Mouse (Mus musculus): Measurements from ENCODE around the gene Grik4. TPM values are rescaled to one million over a fixed set of nuclear protein-coding genes. Genes with fewer than 3 reads are reported as not detected.

Grik4 gene
- polyA plus RNA-seq, 1 experiment from 2014 or later, result 5.8 TPM

GRCm38 (mm10) chr9:42550116-42550515 is 394.2 kb downstream of the Grik4 start:
- H3K4me1 ChIP-seq (replicated peaks; ENCODE audit: control insufficient read depth, insufficient read depth, low read length), result peaks cover 1% of the 10 kb centered on the region; the same call in 1 of the 2 replicates
- no peak overlapping the region for H3K27ac ChIP-seq
- no peaks in the 10 kb centered on the region for H3K27me3 ChIP-seq (ENCODE audit: control insufficient read depth, insufficient read depth, low read length)
- peak; percentile 62 for ATAC-seq (ENCODE audit: low FRiP score)
- WGBS, result 12% methylated on average over 13 of the region's 13 CpGs
- DNase-seq (ENCODE audit: low spot score), result peak; percentile 88
- H3K9me3 ChIP-seq (ENCODE audit: control insufficient read depth, low read length), result no peaks in the 10 kb centered on the region
- H3K4me2 ChIP-seq (replicated peaks), result no peak overlapping the region
- no peak overlapping the region for H3K9ac ChIP-seq
- no peak overlapping the region for H3K4me3 ChIP-seq (replicated peaks; ENCODE audit: low read length)
- H3K36me3 ChIP-seq (replicated peaks; ENCODE audit: control insufficient read depth, insufficient read depth), result no peaks in the 10 kb centered on the region

GRCm38 (mm10) chr9:42548981-42549380 is 395.3 kb downstream of the Grik4 start:
- no peak overlapping the region for H3K27ac ChIP-seq
- H3K4me2 ChIP-seq (replicated peaks), result no peak overlapping the region
- H3K9ac ChIP-seq, result no peak overlapping the region
- no peak for ATAC-seq (ENCODE audit: low FRiP score)
- no peaks in the 10 kb centered on the region for H3K36me3 ChIP-seq (replicated peaks; ENCODE audit: control insufficient read depth, insufficient read depth)
- H3K27me3 ChIP-seq (ENCODE audit: control insufficient read depth, insufficient read depth, low read length), result no peaks in the 10 kb centered on the region
- DNase-seq (ENCODE audit: low spot score), result no peak
- no peak overlapping the region for H3K4me3 ChIP-seq (replicated peaks; ENCODE audit: low read length)
- no peaks in the 10 kb centered on the region for H3K9me3 ChIP-seq (ENCODE audit: control insufficient read depth, low read length)
- WGBS, result 57% methylated on average over 7 of the region's 7 CpGs
- peaks cover 8% of the 10 kb centered on the region; the same call in 1 of the 2 replicates for H3K4me1 ChIP-seq (replicated peaks; ENCODE audit: control insufficient read depth, insufficient read depth, low read length)

- ATAC-seq (ENCODE audit: low FRiP score) (no peak), DNase-seq (ENCODE audit: low spot score) (no peak)
- H3K27me3 ChIP-seq (ENCODE audit: control insufficient read depth, insufficient read depth, low read length), result no peaks in the 10 kb centered on the region
- H3K4me3 ChIP-seq (replicated peaks; ENCODE audit: low read length), result no peak overlapping the region
- no peak overlapping the region for H3K9ac ChIP-seq
- no peak overlapping the region for H3K4me2 ChIP-seq (replicated peaks)
- no peaks in the 10 kb centered on the region for H3K9me3 ChIP-seq (ENCODE audit: control insufficient read depth, low read length)
- H3K27ac ChIP-seq, result 0 out of 2 replicates have a peak overlapping the region, but pooled peaks have one; percentile 38
- no peaks in the 10 kb centered on the region for H3K36me3 ChIP-seq (replicated peaks; ENCODE audit: control insufficient read depth, insufficient read depth)
- H3K4me1 ChIP-seq (replicated peaks; ENCODE audit: control insufficient read depth, insufficient read depth, low read length), result peaks cover 8% of the 10 kb centered on the region; the same call in 1 of the 2 replicates
- WGBS, result 40% methylated on average over 10 of the region's 10 CpGs
These were observed 399.8 kb downstream of the Grik4 start for GRCm38 (mm10) chr9:42544521-42544920.

DNA sequence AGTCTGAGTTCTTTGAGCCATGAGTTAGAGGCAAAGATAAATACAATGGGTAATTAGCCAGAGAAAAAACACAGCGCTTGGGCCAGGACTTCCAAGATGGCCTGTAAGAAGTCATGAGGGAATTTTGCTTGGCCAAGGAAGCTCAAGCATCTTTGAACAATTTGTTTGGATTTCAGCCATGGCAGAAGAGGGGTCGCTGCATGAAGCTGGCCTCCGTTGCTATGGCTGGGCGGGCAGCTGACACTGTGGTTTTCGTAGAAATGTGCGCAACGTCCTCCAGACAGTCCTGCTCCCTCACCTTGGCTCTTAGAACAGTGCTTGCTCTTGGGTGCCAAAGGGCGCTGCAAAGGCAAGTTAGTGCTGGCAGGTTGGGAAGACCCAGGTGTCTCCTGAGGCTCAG is 410.8 kb downstream of the Grik4 start:
- H3K4me2 ChIP-seq (replicated peaks), result no peak overlapping the region
- H3K9me3 ChIP-seq (ENCODE audit: control insufficient read depth, low read length), result no peaks in the 10 kb centered on the region
- no peaks in the 10 kb centered on the region for H3K36me3 ChIP-seq (replicated peaks; ENCODE audit: control insufficient read depth, insufficient read depth)
- H3K27ac ChIP-seq, result peak overlapping the region; percentile 32; the same call in 1 of the 2 replicates
- H3K27me3 ChIP-seq (ENCODE audit: control insufficient read depth, insufficient read depth, low read length), result no peaks in the 10 kb centered on the region
- H3K9ac ChIP-seq, result no peak overlapping the region
- no peak for ATAC-seq (ENCODE audit: low FRiP score)
- peaks cover 28% of the 10 kb centered on the region for H3K4me1 ChIP-seq (replicated peaks; ENCODE audit: control insufficient read depth, insufficient read depth, low read length)
- 79% methylated on average over 8 of the region's 8 CpGs for WGBS
- no peak for DNase-seq (ENCODE audit: low spot score)
- H3K4me3 ChIP-seq (replicated peaks; ENCODE audit: low read length), result no peak overlapping the region

DNA sequence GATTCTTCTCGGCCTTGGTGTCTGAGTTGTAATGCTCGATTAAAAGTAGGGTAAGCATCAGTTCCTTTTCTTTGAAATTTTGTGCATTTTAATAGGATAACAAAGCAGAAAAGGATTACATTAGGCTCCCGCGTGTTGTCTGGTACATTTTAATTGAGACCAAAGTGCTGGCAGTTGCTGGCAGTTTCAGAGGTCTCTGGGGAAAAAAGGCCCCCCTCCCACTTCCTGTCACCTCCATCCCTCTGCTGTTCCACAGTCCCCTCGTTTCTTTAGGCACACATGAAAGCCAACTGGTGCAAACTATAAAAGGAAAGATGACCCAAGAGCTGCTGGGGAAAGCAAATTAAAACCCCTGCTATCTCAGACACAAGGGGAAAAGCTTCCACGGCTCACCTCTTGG is 411.3 kb downstream of the Grik4 start:
- Histone ChIP-seq H3K27me3 (ENCODE audit: control insufficient read depth, insufficient read depth, low read length) (no peaks in the 10 kb centered on the region), H3K36me3 (replicated peaks; ENCODE audit: control insufficient read depth, insufficient read depth) (no peaks in the 10 kb centered on the region), H3K9me3 (ENCODE audit: control insufficient read depth, low read length) (no peaks in the 10 kb centered on the region), H3K9ac (no peak overlapping the region), H3K4me1 (replicated peaks; ENCODE audit: control insufficient read depth, insufficient read depth, low read length) (peaks cover 28% of the 10 kb centered on the region), H3K4me3 (replicated peaks; ENCODE audit: low read length) (no peak overlapping the region), H3K4me2 (replicated peaks) (no peak overlapping the region), H3K27ac (peak overlapping the region; percentile 32; the same call in 1 of the 2 replicates)
- no peak for DNase-seq (ENCODE audit: low spot score)
- no peak for ATAC-seq (ENCODE audit: low FRiP score)
- 20% methylated on average over 6 of the region's 6 CpGs for WGBS

GRCm38 (mm10) chr9:42531951-42532350 is 412.3 kb downstream of the Grik4 start:
- Histone ChIP-seq H3K27ac (no peak overlapping the region), H3K4me3 (replicated peaks; ENCODE audit: low read length) (no peak overlapping the region), H3K36me3 (replicated peaks; ENCODE audit: control insufficient read depth, insufficient read depth) (no peaks in the 10 kb centered on the region), H3K27me3 (ENCODE audit: control insufficient read depth, insufficient read depth, low read length) (no peaks in the 10 kb centered on the region), H3K4me2 (replicated peaks) (no peak overlapping the region), H3K4me1 (replicated peaks; ENCODE audit: control insufficient read depth, insufficient read depth, low read length) (peaks cover 28% of the 10 kb centered on the region), H3K9ac (no peak overlapping the region), H3K9me3 (ENCODE audit: control insufficient read depth, low read length) (no peaks in the 10 kb centered on the region)
- no peak for ATAC-seq (ENCODE audit: low FRiP score)
- DNase-seq (ENCODE audit: low spot score), result no peak
- WGBS, result 58% methylated on average over 3 of the region's 3 CpGs

GRCm38 (mm10) chr9:42530221-42531152 is 413.8 kb downstream of the Grik4 start:
- Histone ChIP-seq H3K4me3 (replicated peaks; ENCODE audit: low read length) (no peak overlapping the region), H3K9ac (peak overlapping the region; percentile 31), H3K36me3 (replicated peaks; ENCODE audit: control insufficient read depth, insufficient read depth) (no peaks in the 10 kb centered on the region), H3K9me3 (ENCODE audit: control insufficient read depth, low read length) (no peaks in the 10 kb centered on the region), H3K27me3 (ENCODE audit: control insufficient read depth, insufficient read depth, low read length) (no peaks in the 10 kb centered on the region), H3K4me2 (replicated peaks) (0 out of 2 replicates have a peak overlapping the region, but pooled peaks have one; percentile 17), H3K27ac (peak overlapping the region; percentile 84), H3K4me1 (replicated peaks; ENCODE audit: control insufficient read depth, insufficient read depth, low read length) (peaks cover 28% of the 10 kb centered on the region)
- DNase-seq (ENCODE audit: low spot score) (peak; percentile 57), ATAC-seq (ENCODE audit: low FRiP score) (peak; percentile 86)
- WGBS, result 29% methylated on average over 7 of the region's 7 CpGs

DNA sequence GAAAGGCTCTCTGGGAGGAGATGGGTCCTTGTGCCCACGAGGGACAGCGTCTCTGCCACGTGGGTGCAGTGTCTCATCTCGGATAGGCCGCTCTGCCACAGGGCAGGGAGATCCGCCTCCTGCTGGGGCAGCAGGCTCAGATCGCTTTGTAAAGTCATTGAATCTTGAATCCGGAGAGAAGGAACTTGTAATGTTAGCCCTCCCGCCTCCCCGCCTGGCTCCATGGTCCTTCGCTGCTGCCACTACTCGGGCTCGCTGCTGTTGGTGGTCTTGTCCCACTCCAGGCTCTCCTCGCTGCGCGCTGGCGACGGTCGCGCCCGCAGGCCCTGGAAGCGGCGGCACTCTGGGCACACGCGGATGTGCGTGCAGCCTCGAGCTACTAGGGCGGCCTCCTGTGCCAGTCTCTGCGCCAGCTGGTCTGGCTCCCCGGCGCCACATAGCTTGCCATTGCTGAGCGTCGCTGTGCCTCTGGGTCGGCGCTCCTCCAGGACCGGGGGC is 423.7 kb downstream of the Grik4 start:
- ATAC-seq (ENCODE audit: low FRiP score), result peak; percentile 68; the same call in 1 of the 2 replicates
- H3K36me3 ChIP-seq (replicated peaks; ENCODE audit: control insufficient read depth, insufficient read depth), result no peaks in the 10 kb centered on the region
- no peaks in the 10 kb centered on the region for H3K9me3 ChIP-seq (ENCODE audit: control insufficient read depth, low read length)
- peak overlapping the region; percentile 29 for H3K27ac ChIP-seq
- WGBS, result 5% methylated on average over 36 of the region's 36 CpGs
- no peak for DNase-seq (ENCODE audit: low spot score)
- peaks cover 8% of the 10 kb centered on the region; the same call in 1 of the 2 replicates for H3K4me1 ChIP-seq (replicated peaks; ENCODE audit: control insufficient read depth, insufficient read depth, low read length)
- peak overlapping the region; percentile 58 for H3K4me2 ChIP-seq (replicated peaks)
- peak overlapping the region; percentile 50 for H3K9ac ChIP-seq
- peak overlapping the region; percentile 26 for H3K4me3 ChIP-seq (replicated peaks; ENCODE audit: low read length)
- H3K27me3 ChIP-seq (ENCODE audit: control insufficient read depth, insufficient read depth, low read length), result no peaks in the 10 kb centered on the region

- DNase-seq (ENCODE audit: low spot score) (no peak), ATAC-seq (ENCODE audit: low FRiP score) (no peak)
- no peak overlapping the region for H3K9ac ChIP-seq
- no peaks in the 10 kb centered on the region for H3K27me3 ChIP-seq (ENCODE audit: control insufficient read depth, insufficient read depth, low read length)
- H3K27ac ChIP-seq, result no peak overlapping the region
- no peak overlapping the region for H3K4me3 ChIP-seq (replicated peaks; ENCODE audit: low read length)
- H3K9me3 ChIP-seq (ENCODE audit: control insufficient read depth, low read length), result no peaks in the 10 kb centered on the region
- no peaks in the 10 kb centered on the region for H3K36me3 ChIP-seq (replicated peaks; ENCODE audit: control insufficient read depth, insufficient read depth)
- 48% methylated on average over 14 of the region's 14 CpGs for WGBS
- H3K4me1 ChIP-seq (replicated peaks; ENCODE audit: control insufficient read depth, insufficient read depth, low read length), result peaks cover 13% of the 10 kb centered on the region
- no peak overlapping the region for H3K4me2 ChIP-seq (replicated peaks)
These were observed 426.1 kb downstream of the Grik4 start for GRCm38 (mm10) chr9:42518163-42518562.
